Mouse (Mus musculus) layer of hippocampus, postnatal 10 days (tissue): ENCODE measurements at regions not wholly inside any gene's neighbourhood (a gene's known extent, or its start where the extent isn't known, plus 50 kb on each side); places are given as distances from the start of the nearest gene placed in this dataset.
A peak's percentile ranks its signal among the peaks of the same experiment; 100 is the strongest.

Source experiments
- DNase-seq, 2 experiments: peaks; one replicate each; pipeline ENCODE4 v3.0.0; 2021; ENCODE audit warnings: low spot score in 2 of 2

GRCm38 (mm10) chrX:11486588-11486987 lies 159.0 kb downstream of the H2al1j start:
- no peak for DNase-seq

- DNase-seq: no peak
Measured at GRCm38 (mm10) chrX:11487876-11488275, 160.3 kb downstream of the H2al1j start.

GRCm38 (mm10) chrX:11490146-11490693 lies 162.6 kb downstream of the H2al1j start:
- no peak for DNase-seq

GRCm38 (mm10) chrX:11491235-11491634 lies 163.6 kb downstream of the H2al1j start:
- no peak for DNase-seq

- no peak for DNase-seq
Measured at GRCm38 (mm10) chrX:11491676-11492391, 164.2 kb downstream of the H2al1j start.

- peak in 1 of 2 experiments; percentile 16 for DNase-seq
Measured at GRCm38 (mm10) chrX:11493526-11494245, 166.1 kb downstream of the H2al1j start.

GRCm38 (mm10) chrX:11494246-11494630 lies 166.6 kb downstream of the H2al1j start:
- DNase-seq: peak in 1 of 2 experiments; percentile 17

GRCm38 (mm10) chrX:11512439-11512838 lies 184.8 kb downstream of the H2al1j start:
- no peak for DNase-seq

GRCm38 (mm10) chrX:11512928-11513327 lies 185.3 kb downstream of the H2al1j start:
- DNase-seq: no peak

GRCm38 (mm10) chrX:11523791-11524190 lies 196.2 kb downstream of the H2al1j start:
- DNase-seq: no peak

- no peak for DNase-seq
Measured at GRCm38 (mm10) chrX:11525326-11525725, 197.7 kb downstream of the H2al1j start.

- DNase-seq: no peak
Measured at GRCm38 (mm10) chrX:11528589-11528988, 201.0 kb downstream of the H2al1j start.

GRCm38 (mm10) chrX:11529221-11529620 lies 201.6 kb downstream of the H2al1j start:
- no peak for DNase-seq

GRCm38 (mm10) chrX:11532817-11533216 lies 205.2 kb downstream of the H2al1j start:
- DNase-seq: peak in 1 of 2 experiments; percentile 27

GRCm38 (mm10) chrX:11533871-11534270 lies 206.2 kb downstream of the H2al1j start:
- DNase-seq: no peak

- DNase-seq: no peak
Measured at GRCm38 (mm10) chrX:11541011-11541410, 213.4 kb downstream of the H2al1j start.

GRCm38 (mm10) chrX:11550164-11550851 lies 222.7 kb downstream of the H2al1j start:
- DNase-seq: peak; percentile 19 to 37

GRCm38 (mm10) chrX:11552177-11552576 lies 224.6 kb downstream of the H2al1j start:
- no peak for DNase-seq

GRCm38 (mm10) chrX:11555035-11555570 lies 227.5 kb downstream of the H2al1j start:
- DNase-seq: no peak

- DNase-seq: no peak
Measured at GRCm38 (mm10) chrX:11558260-11558659, 230.6 kb downstream of the H2al1j start.

GRCm38 (mm10) chrX:11560550-11561276 lies 233.1 kb downstream of the H2al1j start:
- DNase-seq: no peak
